Mouse (Mus musculus) naive thymus-derived CD4-positive, alpha-beta T cell, adult 2 months (primary cell): Measurements from ENCODE around the gene Plekhb1.

ENCODE experiments used
- DNase-seq: peaks from one replicate; pipeline ENCODE4 v3.0.0-alpha.2; 2011; ENCODE audit warnings: low read depth

Plekhb1 gene

GRCm38 (mm10) chr7:100662231-100662630, at the start of gene Plekhb1:
Gene Plekhb1 (minus strand): TSS chr7:100662414.
- no peak for DNase-seq

- no peak for DNase-seq
Measured at GRCm38 (mm10) chr7:100706883-100707480, 44.8 kb upstream of the Plekhb1 start.

DNA sequence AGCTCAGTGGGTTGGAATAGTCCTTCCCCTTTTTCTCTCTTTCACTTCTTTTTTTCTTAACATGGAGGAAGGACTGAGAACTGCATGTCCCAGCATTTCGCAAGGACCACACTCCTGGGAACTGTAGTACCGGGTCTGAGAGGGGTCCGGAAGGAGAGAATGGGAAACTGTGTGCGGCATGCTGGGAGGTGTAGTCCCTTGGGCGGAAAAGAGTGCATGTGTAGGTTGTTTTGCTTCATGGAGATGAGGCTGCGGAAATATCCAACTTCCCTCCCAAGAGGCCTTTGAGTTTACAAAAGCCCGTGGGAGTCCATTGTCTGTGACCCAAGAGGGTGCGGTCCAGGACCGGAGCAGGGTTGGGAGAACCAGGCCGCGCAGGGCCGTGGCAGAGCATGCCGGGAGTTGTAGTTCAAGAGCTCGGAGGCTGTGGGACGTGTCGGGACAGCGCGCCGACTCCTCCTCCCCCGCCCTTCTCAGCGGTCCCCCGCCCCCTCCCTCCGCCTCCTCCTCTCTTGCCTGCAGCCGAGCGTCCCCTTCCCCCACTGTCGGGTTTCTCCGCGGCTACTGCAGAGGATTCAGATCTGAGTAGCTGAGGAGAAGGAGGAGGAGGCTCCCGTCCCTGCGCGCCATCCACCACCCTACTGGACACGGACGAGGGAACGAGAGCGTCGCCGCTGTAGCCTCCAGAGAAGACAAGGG, 44.1 kb upstream of the Plekhb1 start, which contains the start of gene Fam168a:
Fam168a (plus strand) TSS at position 493 of the 699 bp plus-strand sequence.
- DNase-seq: peak; percentile 92

DNA sequence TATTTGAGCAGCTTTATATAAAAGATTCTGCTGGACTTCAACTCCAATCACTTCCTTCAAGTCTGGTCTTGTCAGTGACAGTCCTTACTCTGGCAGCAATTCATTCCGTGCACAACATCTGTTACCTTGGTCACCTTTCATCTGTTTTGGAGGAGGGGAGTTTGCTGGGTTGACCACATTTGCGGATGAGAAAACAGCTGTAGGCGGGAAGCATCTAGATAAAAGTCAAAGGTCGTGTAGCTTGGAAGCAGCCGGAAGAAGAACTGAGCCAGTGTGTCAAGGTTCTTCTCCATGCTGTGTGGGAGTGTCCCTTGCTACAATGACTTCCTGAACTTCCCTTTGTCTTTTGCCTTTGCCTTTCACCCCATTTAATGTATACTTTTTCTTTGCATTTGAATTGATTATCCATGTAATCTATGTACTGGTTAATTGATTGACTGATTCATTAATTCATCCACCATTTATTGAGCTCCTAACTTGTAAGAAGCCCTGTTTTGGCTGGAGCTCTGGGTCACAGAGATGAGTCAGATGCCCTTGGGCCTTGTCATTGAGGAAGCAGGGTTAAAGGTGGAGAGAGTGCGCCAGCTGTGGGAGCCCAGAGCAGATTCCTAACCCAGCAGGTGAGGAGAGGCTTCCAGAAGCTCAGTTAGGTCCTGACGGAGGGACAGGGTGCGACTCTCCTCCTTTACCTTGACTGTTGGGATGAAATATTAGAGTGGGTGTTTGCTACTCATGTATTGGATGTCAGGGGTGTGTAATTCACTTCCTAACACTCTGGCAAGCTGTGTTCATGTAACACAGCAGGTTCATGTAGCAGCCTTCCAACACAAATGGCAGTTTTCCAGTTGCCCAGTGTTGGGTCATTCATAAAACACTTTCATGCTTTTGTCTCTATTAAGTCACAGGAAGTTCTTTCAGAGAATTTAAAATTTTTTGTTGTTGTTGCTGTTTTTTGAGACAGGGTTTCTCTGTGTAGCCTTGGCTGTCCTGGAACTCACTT, 37.9 kb upstream of the Plekhb1 start:
- peak; percentile 75 for DNase-seq

DNA sequence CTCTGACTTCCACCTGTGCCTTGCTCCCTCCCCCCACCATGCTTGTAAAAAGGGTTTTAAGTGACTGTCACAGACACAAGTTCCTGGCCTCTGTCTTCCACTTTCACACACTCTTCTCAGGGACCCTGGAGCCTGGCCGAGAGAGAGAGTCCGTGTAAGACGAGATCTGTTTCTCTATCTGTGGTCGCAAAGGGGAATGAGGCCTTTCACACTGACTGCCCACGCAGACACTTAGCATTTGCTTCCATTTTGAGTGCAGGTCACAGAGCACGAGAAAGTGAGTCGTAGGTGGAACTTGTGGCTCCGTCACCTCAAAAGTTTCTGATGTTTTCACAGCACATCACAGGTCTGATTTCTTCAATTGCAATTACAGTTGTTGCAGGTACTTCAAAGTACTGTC, 31.0 kb upstream of the Plekhb1 start:
- DNase-seq: peak; percentile 45

GRCm38 (mm10) chr7:100688471-100688870, 26.3 kb upstream of the Plekhb1 start:
- no peak for DNase-seq

GRCm38 (mm10) chr7:100685061-100686030, 23.1 kb upstream of the Plekhb1 start:
- peak; percentile 81 for DNase-seq

DNA sequence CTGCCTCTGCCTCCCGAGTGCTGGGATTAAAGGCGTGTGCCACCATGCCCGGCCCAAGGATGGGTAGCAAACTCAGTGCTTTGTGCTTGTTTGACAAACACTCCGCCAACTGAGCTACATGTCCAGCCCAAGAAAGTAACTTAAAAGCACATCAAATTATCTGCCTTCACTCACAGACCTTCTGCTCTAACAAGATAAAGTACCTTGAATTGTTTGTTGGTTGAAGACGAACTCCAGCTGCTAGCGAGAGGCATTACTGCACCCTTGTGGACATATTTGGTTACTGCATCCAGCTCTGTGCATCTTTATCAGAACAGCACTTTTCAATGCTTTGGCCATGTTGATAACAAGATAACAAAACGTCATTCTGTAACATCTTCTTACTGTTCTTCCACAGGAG, 22.3 kb upstream of the Plekhb1 start:
- DNase-seq: peak; percentile 82

DNA sequence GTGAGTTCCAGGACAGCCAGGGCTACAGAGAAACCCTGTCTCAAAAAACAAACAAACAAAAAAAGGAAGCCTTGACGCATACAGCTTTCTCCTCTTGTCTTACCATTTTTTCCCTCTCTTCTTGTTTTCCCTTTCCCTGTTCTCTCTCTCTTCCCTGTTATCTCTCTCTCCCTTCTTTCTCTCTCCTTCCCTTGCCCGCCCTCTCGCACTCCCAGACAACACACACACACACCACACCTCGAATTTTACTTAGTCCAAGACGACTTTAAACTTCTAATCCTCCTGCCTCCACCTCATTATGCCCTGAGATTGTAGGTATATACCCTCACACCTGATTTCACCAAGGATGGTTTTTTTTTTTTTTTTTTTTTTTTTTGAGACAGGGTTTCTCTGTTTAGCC, 21.9 kb upstream of the Plekhb1 start:
- no peak for DNase-seq

- no peak for DNase-seq
Measured at GRCm38 (mm10) chr7:100683241-100683640, 21.0 kb upstream of the Plekhb1 start.

- DNase-seq: no peak
Measured at GRCm38 (mm10) chr7:100681132-100681531, 18.9 kb upstream of the Plekhb1 start.

DNA sequence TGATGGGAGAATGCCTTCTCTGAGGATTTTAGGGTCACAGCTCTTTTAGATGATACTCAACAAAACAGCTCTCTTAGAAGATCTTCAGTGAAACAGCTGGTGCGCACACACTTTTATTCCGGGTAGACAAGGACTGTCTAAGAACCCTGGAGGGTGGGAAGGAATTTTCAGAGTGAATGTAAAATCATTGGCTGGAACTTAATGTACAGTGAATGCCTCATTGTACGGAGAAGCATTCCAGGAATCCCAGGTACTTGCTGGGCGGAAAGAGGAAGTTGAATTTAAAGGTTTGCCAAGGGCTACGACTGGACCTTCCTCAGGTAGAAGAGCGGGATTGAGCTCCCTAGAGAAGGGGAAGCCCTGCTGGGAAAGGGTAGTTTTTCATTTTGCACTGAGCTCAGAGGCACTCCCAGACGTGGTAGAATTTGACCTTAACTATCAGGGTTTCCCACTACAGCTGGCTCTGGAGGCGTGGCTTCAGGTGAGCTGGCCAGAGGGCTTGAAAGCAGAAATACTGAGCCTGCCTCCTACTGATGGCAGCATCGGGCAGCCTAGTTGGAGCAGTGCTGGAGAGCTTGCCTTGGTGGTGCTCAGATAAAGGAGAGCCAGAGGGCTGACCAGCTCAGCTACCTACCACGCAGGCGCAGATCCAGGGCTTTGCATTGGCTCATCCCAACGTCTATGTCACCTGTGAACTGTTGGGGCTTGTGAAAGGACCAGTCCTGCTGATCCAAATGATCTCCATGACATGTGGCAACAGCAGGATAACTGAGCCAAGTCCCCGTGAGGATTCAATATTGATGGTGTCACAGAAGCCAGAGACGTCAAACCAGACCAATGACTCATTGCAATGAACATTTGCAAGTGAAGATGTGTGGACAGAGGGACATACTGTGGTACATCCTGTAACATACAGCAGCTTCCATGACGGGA, 17.0 kb upstream of the Plekhb1 start:
- DNase-seq: no peak

- DNase-seq: no peak
Measured at GRCm38 (mm10) chr7:100678052-100678451, 15.8 kb upstream of the Plekhb1 start.

DNA sequence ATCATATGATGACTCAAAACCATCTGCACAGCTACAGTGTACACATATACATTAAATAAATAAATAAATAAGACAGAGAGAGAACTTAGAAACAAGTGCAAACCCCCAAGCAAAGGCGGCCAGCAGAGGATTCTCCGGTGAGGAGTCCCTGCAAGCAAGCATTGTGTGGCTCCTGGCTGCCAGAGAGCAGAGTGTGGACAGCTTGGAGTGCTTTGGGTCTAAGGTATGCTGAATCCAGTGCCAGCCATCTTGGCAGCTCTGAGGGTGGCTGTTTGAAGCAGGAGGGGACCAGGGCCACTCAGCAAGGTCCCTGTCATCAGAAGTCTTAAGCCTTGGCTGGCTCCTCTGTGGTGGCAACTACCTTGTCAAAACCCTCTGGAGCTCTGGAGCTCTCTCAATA, 12.7 kb upstream of the Plekhb1 start:
- no peak for DNase-seq

- DNase-seq: no peak
Measured at GRCm38 (mm10) chr7:100673452-100673851, 11.2 kb upstream of the Plekhb1 start.

DNA sequence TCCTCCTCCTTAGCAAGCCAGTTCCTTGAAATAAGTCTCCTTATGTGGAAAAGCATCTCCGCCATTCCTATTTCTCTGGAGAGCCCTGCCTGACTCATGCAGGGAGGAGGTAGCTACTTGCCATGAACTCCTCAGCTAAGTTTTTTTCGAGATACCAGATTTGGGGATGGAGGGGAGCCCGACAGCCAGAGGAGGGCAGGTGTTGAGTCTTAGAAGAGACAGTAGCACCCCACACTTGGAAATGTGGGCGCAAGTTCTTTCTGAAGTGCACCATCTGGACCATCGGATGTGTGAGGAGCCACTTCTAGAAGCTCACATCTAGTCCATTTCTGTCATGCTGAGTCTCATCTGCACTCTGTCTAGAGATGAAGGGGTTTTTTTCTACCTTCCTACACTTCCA, 8.4 kb upstream of the Plekhb1 start:
- DNase-seq: no peak

DNA sequence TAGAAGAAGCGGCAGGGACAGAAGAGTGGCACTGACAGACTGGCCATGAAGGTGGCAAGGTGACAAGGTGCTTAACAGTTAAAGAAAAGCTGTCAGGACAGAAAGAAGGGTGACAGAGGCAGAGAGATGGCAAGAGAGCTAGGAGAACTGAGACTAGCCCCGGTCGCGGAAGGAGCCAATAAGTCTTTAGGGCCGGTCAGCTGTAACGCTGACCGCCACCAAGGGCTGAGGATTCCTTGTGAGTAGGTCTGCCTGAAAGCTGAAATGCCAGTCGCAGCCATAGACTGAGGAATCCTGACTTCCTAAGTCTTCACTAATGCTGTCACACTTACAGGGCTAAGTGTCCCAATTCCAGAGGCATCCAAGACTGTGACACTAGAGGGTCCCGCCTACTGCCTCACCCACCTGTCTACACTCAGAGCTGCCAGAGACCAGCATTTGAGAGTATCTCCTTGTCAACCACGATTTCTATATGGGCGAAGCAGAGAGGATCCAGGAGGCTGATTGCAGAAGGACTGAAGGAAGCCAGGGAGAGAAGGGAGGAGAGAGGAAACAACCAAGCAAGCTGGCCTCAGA, 1.6 kb upstream of the Plekhb1 start:
- no peak for DNase-seq

DNA sequence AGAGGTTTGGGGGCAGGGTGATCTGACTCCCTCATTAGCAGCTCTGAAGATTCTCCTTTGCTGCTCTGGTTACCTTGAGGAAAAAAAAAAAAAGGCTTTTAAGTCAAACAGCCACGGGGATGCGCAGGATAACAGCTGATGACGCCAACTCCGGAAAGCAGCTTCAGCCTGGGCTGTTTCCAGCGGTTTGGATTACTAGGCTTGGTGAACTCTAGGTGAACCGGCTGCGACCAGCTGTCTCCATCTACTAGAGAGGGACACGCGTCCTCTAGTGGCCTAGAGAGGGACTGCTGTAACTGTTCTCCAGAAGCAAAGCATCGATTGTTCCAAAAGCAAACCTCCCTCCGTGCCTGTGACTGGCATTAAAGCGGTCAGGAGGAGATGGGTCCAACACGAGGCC, 976 bp upstream of the Plekhb1 start:
- DNase-seq: peak; percentile 85

GRCm38 (mm10) chr7:100661264-100661663, 950 bp downstream of the Plekhb1 start:
- no peak for DNase-seq

DNA sequence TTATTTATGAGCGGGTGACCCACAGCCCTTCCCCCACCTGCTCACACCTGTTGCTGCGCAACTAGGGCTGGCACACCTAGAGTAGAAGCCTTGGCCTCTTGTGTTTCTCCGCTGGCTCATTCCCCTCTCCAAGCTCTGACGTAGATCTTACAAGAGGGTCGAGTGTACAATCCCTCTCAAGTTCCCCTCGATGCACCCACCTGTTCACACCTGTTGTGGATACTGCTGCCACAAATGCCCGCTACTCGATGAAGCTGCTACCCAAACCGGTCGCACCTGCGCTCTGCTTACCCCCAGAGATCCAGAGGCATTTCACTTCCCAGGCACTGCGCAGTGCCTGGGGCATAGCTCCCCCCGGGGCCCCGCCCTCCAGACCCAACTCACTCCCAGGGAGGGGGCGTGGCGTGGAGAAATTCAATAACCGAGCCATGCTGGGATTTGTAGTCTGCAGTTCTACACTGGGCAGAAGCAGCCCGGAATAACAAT, 4.1 kb downstream of the Plekhb1 start:
- no peak for DNase-seq
